Mouse (Mus musculus) liver, embryonic 14.5 days (tissue): ENCODE results near the gene Rtl5. TPM values are rescaled to one million over a fixed set of nuclear protein-coding genes. Genes with fewer than 3 reads are reported as not detected.

ENCODE experiments used
- ATAC-seq: fragments of 200-750 bp; cut with Nextera tagmentation; 2 replicates; pipeline ENCODE4 v1.8.0; 2017; ENCODE audit warnings: moderate number of reproducible peaks, mild to moderate bottlenecking, moderate library complexity; ENCODE audit not compliant: insufficient read depth
- DNase-seq, 3 experiments: peaks; one replicate each; pipeline ENCODE4 v3.0.0-alpha.2; 2012 to 2013; ENCODE audit warnings: low read depth in 3 of 3, low spot score in 3 of 3
- H3K27ac ChIP-seq: fragments of 300-500 bp; sonication (generic); 2 replicates; pipeline ENCODE4 v1.5.1; 2014; ENCODE audit warnings: moderate library complexity, mild to moderate bottlenecking, control low read depth, inconsistent platforms
- H3K27me3 ChIP-seq: fragments of 300-500 bp; sonication (generic); 2 replicates; pipeline ENCODE4 v1.6.1; 2014; ENCODE audit warnings: mild to moderate bottlenecking, low read length, moderate library complexity; ENCODE audit not compliant: control insufficient read depth, insufficient read depth
- H3K36me3 ChIP-seq: fragments of 300-500 bp; sonication (generic); replicated peaks from 2 replicates; pipeline ENCODE4 v1.6.1; 2014; ENCODE audit warnings: low read depth; ENCODE audit not compliant: control insufficient read depth, insufficient read depth
- H3K4me1 ChIP-seq, 2 experiments: fragments of 200-500 bp in 1 of 2; fragments of 300-500 bp in 1 of 2; sonication (generic) in 1 of 2; replicated peaks; 2 replicates each; pipeline ENCODE4 v1.6.1; 2012 to 2014; ENCODE audit warnings: antibody characterized with exemption in 1 of 2, inconsistent platforms in 1 of 2, low read length in 1 of 2; ENCODE audit not compliant: control insufficient read depth in 2 of 2, insufficient read depth in 2 of 2
- H3K4me2 ChIP-seq: fragments of 300-500 bp; sonication (generic); 2 replicates; pipeline ENCODE4 v1.6.1; 2014; ENCODE audit warnings: low read depth, mild to moderate bottlenecking, control low read depth, moderate library complexity
- H3K4me3 ChIP-seq, 2 experiments: fragments of 200-500 bp in 1 of 2; fragments of 300-500 bp in 1 of 2; sonication (generic) in 1 of 2; 2 replicates each; pipeline ENCODE4 v1.5.1; 2012 to 2014; ENCODE audit warnings: low read depth in 2 of 2, low read length in 2 of 2, mild to moderate bottlenecking in 2 of 2, control low read depth in 1 of 2, inconsistent platforms in 1 of 2, moderate library complexity in 1 of 2; ENCODE audit not compliant: insufficient read depth in 1 of 2
- H3K9ac ChIP-seq: fragments of 300-500 bp; sonication (generic); replicated peaks from 2 replicates; pipeline ENCODE4 v1.6.1; 2014; ENCODE audit warnings: mild to moderate bottlenecking, control low read depth, moderate library complexity
- H3K9me3 ChIP-seq: fragments of 300-500 bp; sonication (generic); 2 replicates; pipeline ENCODE4 v1.6.1; 2016; ENCODE audit warnings: low read length, mixed read lengths; ENCODE audit not compliant: control insufficient read depth
- CTCF ChIP-seq: IDR thresholded peaks from 2 replicates; pipeline ENCODE4 v1.5.1; 2016; ENCODE audit warnings: antibody characterized with exemption, low read depth, control low read depth
- EP300 ChIP-seq: IDR thresholded peaks from 2 replicates; pipeline ENCODE4 v1.6.1; 2016; ENCODE audit warnings: antibody characterized with exemption, low read depth
- WGBS: fragments of 180-500 bp; shearing (Covaris S2); extraction: QIAGEN DNeasy Blood & Tissue Kit; methylation state at CpG from one replicate; pipeline ENCODE4 v1.1.7; 2014; ENCODE audit not compliant: insufficient replicate concordance; 5-methylcytosine and 5-hydroxymethylcytosine counted together
- polyA plus RNA-seq, 2 experiments: library from polyadenylated mRNA; depleted of rRNA in 1 of 2; stranded (reverse) in 1 of 2; unstranded in 1 of 2; fragments of >200 nt; fragmentation: Nextera tagmentation in 1 of 2; extraction: Ambion mirVana in 1 of 2; gene quantifications; 2 replicates each; pipeline versions ENCODE4 v1.2.1 to v1.2.3; 2012 to 2014

The Rtl5 gene
- polyA plus RNA-seq, 2 experiments, result 0.04 to 1.1 TPM

DNA sequence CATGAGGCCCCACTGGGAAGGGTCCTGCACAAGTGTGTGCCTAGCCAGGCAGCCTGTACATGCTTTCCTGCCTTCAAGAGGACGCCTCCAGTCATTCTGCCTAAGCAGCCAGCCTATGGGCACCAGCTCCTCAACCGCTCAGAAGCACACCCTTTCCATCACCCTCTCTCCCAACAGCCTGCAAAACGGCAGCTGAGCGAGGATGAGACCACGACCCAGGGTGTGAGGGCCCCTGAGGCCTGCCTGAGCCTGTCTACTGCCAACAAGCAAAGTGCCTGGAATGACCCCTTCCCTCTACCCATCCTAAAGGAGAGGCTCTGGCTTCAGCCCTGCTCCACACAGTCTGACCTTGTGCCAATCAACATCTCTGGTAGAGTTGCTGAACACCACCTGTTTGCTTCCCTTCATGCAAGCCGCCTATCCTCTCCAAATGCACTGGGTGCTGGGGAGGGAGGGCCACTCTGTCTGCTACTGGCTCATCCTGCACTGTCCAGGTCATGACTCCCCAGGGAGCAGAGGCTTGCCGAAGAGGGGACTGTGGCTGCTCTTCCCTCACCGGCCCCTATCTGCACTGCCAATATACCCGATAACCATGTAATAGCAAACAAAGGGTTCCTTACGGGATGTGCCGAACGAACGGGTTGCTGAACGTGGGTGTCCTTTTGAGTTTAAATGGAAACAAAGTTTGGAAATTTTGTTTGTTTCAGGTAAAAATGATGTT, 2.7 kb upstream of the Rtl5 start:
- WGBS, result 69% methylated on average over 14 of the region's 14 CpGs

DNA sequence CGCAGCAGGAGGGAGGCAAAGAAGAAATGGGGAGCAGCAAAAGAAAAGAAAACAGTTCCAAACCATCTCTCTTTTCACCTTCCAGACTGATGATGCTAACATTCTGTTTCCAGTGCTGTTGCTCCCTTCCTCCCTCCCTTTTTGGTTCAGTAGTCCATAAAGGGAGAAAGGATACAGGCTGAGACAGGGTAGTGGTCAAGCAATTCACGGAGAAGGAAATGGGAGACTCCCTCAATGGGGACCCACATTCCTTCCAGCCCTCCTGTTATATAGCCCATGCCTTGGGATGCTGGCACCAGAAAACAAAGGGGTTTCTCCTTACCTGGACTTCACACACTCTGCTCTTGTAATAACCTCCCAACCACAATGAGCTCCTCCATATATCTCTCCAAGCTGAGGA, 413 bp upstream of the Rtl5 start:
- peak overlapping the region in 1 of 2 experiments; percentile 35; a peak in 1 of 4 replicates for H3K4me3 ChIP-seq
- TF ChIP-seq CTCF, result no peak
- TF ChIP-seq EP300, result no peak
- no peaks in the 10 kb centered on the region for H3K4me1 ChIP-seq
- peaks cover 19% of the 10 kb centered on the region for H3K27me3 ChIP-seq
- 30% methylated on average over 2 of the region's 2 CpGs for WGBS
- no peak overlapping the region for H3K27ac ChIP-seq
- DNase-seq, result no peak
- peak overlapping the region; percentile 50; the same call in 1 of the 2 replicates for H3K4me2 ChIP-seq
- no peak for ATAC-seq
- H3K9ac ChIP-seq, result no peak overlapping the region
- H3K36me3 ChIP-seq, result no peaks in the 10 kb centered on the region
- H3K9me3 ChIP-seq, result no peaks in the 10 kb centered on the region

More for the DNA sequence above, 2.7 kb upstream of the Rtl5 start:
- H3K27ac ChIP-seq, result no peak overlapping the region
- H3K9me3 ChIP-seq, result no peaks in the 10 kb centered on the region
- H3K36me3 ChIP-seq, result no peaks in the 10 kb centered on the region
- H3K9ac ChIP-seq, result no peak overlapping the region
- no peak overlapping the region for H3K4me3 ChIP-seq
- no peaks in the 10 kb centered on the region for H3K4me1 ChIP-seq
- ATAC-seq, result no peak
- no peak for DNase-seq
- TF ChIP-seq CTCF (no peak), EP300 (no peak)
- H3K27me3 ChIP-seq, result peaks cover 19% of the 10 kb centered on the region
- no peak overlapping the region for H3K4me2 ChIP-seq

DNA sequence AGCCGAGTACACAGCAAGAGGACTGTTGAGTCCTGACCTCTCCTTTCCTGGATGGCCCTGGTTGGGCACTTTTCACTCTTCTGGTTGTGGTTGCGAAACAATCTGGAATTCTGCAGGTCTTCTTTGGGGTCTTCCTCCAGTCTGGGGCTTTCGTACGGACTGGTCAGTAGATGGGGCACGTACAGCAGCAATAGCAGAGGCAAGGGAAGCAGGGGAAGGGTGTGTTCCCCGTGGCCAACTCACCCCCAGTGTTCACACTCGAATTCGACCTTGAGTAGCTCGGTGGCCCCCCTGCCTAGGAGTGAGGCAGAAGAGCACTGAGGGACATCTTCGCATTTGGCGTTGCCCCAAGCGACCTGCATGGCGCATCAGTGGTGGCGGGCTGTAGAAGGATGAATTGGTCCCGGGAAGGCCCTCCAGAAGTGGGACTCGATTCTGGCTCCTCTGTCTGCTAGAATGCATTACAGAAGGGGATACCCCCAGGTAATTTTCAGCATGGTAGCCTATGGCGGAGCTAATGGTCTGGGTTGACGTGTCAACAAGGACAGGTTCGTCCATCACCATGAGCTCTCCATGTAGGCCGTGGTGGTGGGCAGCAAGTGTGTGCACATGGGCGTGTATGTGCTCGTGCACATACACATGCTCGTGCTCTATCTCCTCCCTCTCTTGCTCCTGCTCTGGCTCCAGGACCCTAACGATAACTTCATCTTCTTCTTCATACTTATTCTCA, 2.1 kb downstream of the Rtl5 start:
- WGBS, result 74% methylated on average over 24 of the region's 24 CpGs
- no peak for DNase-seq
- H3K9ac ChIP-seq, result no peak overlapping the region
- TF ChIP-seq CTCF, result no peak
- no peak for TF ChIP-seq EP300
- no peaks in the 10 kb centered on the region for H3K9me3 ChIP-seq
- ATAC-seq, result no peak
- peaks cover 19% of the 10 kb centered on the region for H3K27me3 ChIP-seq
- H3K4me2 ChIP-seq, result no peak overlapping the region
- no peak overlapping the region for H3K27ac ChIP-seq
- H3K4me1 ChIP-seq, result no peaks in the 10 kb centered on the region
- no peak overlapping the region for H3K4me3 ChIP-seq
- no peaks in the 10 kb centered on the region for H3K36me3 ChIP-seq

DNA sequence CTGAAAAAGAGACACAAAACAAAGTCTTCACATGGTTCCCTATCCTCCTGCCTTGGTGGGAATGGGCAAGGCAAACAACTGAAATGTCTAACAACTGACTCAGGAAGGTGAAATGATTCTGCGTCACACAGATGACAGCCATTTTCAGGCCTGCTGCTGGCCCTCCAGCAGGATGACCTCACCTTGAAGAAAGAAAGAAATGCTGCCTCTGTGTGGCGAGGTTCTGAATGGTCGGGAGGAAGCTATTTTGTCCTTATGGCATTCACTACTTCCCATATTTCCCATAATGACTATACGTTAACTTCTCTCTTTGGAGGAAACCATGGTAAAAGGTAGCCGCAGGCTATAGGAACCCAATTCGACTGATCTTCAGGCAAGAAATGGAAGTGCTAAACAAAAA, 4.0 kb downstream of the Rtl5 start:
- no peak overlapping the region for H3K4me2 ChIP-seq
- H3K9me3 ChIP-seq, result no peaks in the 10 kb centered on the region
- no peaks in the 10 kb centered on the region for H3K4me1 ChIP-seq
- H3K27ac ChIP-seq, result no peak overlapping the region
- H3K27me3 ChIP-seq, result peaks cover 17% of the 10 kb centered on the region
- DNase-seq, result no peak
- TF ChIP-seq CTCF (no peak), EP300 (no peak)
- no peak for ATAC-seq
- WGBS, result 64% methylated on average over 6 of the region's 6 CpGs
- no peak overlapping the region for H3K9ac ChIP-seq
- H3K36me3 ChIP-seq, result no peaks in the 10 kb centered on the region
- H3K4me3 ChIP-seq, result no peak overlapping the region

DNA sequence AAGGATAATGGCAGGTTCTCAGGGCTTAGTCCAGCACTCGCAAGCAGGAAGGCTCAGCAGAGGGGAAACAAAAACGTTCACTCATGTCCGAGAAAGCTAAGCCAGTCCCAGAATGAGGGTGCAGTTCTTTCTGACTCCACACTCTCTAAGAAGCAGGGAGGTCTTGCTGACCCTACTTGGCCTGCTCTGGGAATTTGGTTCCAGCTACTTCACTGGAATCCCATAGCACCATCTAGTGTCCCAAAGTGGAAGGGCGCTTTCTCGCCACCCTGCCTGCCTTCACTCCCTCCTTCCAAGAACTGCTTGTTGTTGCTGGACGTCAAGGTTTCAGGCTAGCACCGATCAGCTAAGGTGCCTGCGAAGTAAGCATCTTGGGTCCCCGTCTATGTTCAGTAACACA, 5.0 kb downstream of the Rtl5 start:
- no peaks in the 10 kb centered on the region for H3K36me3 ChIP-seq
- H3K4me1 ChIP-seq, result no peaks in the 10 kb centered on the region
- no peak overlapping the region for H3K9ac ChIP-seq
- TF ChIP-seq CTCF (peak; percentile 85), EP300 (no peak)
- 14% methylated on average over 9 of the region's 9 CpGs for WGBS
- H3K4me2 ChIP-seq, result no peak overlapping the region
- H3K9me3 ChIP-seq, result no peaks in the 10 kb centered on the region
- peaks cover 13% of the 10 kb centered on the region for H3K27me3 ChIP-seq
- H3K4me3 ChIP-seq, result no peak overlapping the region
- no peak overlapping the region for H3K27ac ChIP-seq
- no peak for DNase-seq
- ATAC-seq, result no peak
